Mouse (Mus musculus) midbrain, embryonic 14.5 days (tissue): Measurements from ENCODE around the gene Cse1l. TPM values are rescaled to one million over a fixed set of nuclear protein-coding genes. Genes with fewer than 3 reads are reported as not detected.

Source experiments
- polyA plus RNA-seq: library from polyadenylated mRNA; unstranded; fragments of >200 nt; fragmentation: Nextera tagmentation; extraction: Ambion mirVana; gene quantifications from 2 replicates; pipeline ENCODE4 v1.2.1, GENCODE M21; 2014

Cse1l gene
- polyA plus RNA-seq, 1 experiment from 2014 or later: 128 TPM

Other genes with a start within 250 kb of the Cse1l start
- 20.3 and 24.2 TPM in 2 replicates for gene Prex1, start 192.2 kb upstream of the Cse1l start, polyA plus RNA-seq
- 9.4 and 11.4 TPM in 2 replicates for gene Trp53rkb, start 113.5 kb upstream of the Cse1l start, polyA plus RNA-seq
- gene Arfgef2, start 100.5 kb upstream of the Cse1l start, polyA plus RNA-seq: 4.5 and 6.8 TPM in 2 replicates
- gene Stau1, start 90.3 kb downstream of the Cse1l start, polyA plus RNA-seq: 84.1 and 109 TPM in 2 replicates
- gene Ddx27, start 109.2 kb downstream of the Cse1l start, polyA plus RNA-seq: 26.6 and 31.0 TPM in 2 replicates
- 8.9 and 9.3 TPM in 2 replicates for gene Znfx1, start 157.0 kb downstream of the Cse1l start, polyA plus RNA-seq